Mouse (Mus musculus) liver, postnatal 0 days (tissue): Measurements from ENCODE around the gene Gm37240.

Source experiments
- CTCF ChIP-seq: sonication (generic); IDR thresholded peaks from 2 replicates; pipeline ENCODE4 v1.5.1; 2016; ENCODE audit warnings: antibody characterized with exemption, low read depth
- EP300 ChIP-seq: IDR thresholded peaks from 2 replicates; pipeline ENCODE4 v1.6.1; 2016; ENCODE audit warnings: antibody characterized with exemption, low read depth, mild to moderate bottlenecking

GRCm38 (mm10) chr3:84622026-84622425 lies 1265.3 kb downstream of the Gm37240 start:
- TF ChIP-seq CTCF (no peak), EP300 (no peak)
